ENCODE assay signal across 30 mouse cellular contexts in genomic region chr11:116250898-116251297, GRCm38 (mm10). TPM values are rescaled to one million over a fixed set of nuclear protein-coding genes. Genes with fewer than 3 reads are reported as not detected.
"Had no signal": no experiment of that assay in that cellular context is flagged by ENCODE, and none has a peak within 500 bp of the region (broad histone marks: within the 10 kb centered on the region; RNA-seq: fewer than 3 reads in every experiment).

No protein-coding gene starts in this region.

- H3K27ac ChIP-seq: heart, adult 2 months; heart, embryonic 10.5 days; hindbrain, embryonic 13.5 days; hindbrain, embryonic 15.5 days; hindbrain, postnatal 0 days; kidney, postnatal 0 days; layer of hippocampus, adult 2 months; left cerebral cortex, adult 2 months; limb, embryonic 10.5 days; limb, embryonic 12.5 days; liver, embryonic 13.5 days had no signal

- H3K4me2 ChIP-seq: heart, embryonic 13.5 days; heart, embryonic 15.5 days; hindbrain, embryonic 13.5 days; hindbrain, embryonic 15.5 days; limb, embryonic 12.5 days; liver, embryonic 11.5 days; liver, embryonic 13.5 days had no signal

- H3K9me3 ChIP-seq: heart, embryonic 10.5 days; heart, embryonic 13.5 days; heart, embryonic 15.5 days; hindbrain, embryonic 13.5 days; hindbrain, embryonic 15.5 days; limb, embryonic 10.5 days; limb, embryonic 12.5 days; liver, embryonic 13.5 days had no signal

- H3K4me1 ChIP-seq: heart, embryonic 10.5 days; hindbrain, embryonic 13.5 days; hindbrain, embryonic 15.5 days; limb, embryonic 12.5 days had no signal

- ATAC-seq: forebrain, postnatal 0 days; hindbrain, postnatal 0 days had no signal

- H3K4me3 ChIP-seq: heart, adult 2 months; heart, embryonic 10.5 days; heart, embryonic 13.5 days; heart, embryonic 15.5 days; hindbrain, embryonic 13.5 days; hindbrain, embryonic 15.5 days; layer of hippocampus, adult 2 months; left cerebral cortex, adult 2 months; limb, embryonic 10.5 days; limb, embryonic 12.5 days; liver, embryonic 13.5 days had no signal

- H3K9ac ChIP-seq: forebrain, postnatal 0 days; heart, embryonic 13.5 days; heart, embryonic 15.5 days; hindbrain, embryonic 13.5 days; hindbrain, embryonic 15.5 days; limb, embryonic 12.5 days; liver, embryonic 13.5 days had no signal

- DNase-seq: forebrain, postnatal 0 days; gastrocnemius, postnatal 14 days; gastrocnemius, postnatal 36 days; heart, adult 11 months; heart, adult 2 months; heart, postnatal 10 days; heart, postnatal 36 days; kidney, adult 11 months; kidney, adult 8-10 months; kidney, postnatal 14 days; kidney, postnatal 36 days; liver; liver, embryonic 13.5 days had no signal

- H3K27me3 ChIP-seq: heart, embryonic 13.5 days; heart, embryonic 15.5 days; hindbrain, embryonic 13.5 days; hindbrain, embryonic 15.5 days; limb, embryonic 12.5 days; liver, embryonic 13.5 days had no signal

RNA-seq across cellular contexts. Expression of gene Galr2, which starts 29.8 kb away (rescaled TPM):
- total RNA-seq: forebrain, postnatal 0 days; heart, adult 2 months; heart, postnatal 10 days; heart, postnatal 36 days; hematopoietic stem cell, adult 5-6 weeks; hindbrain, postnatal 0 days; layer of hippocampus, adult 2 months; layer of hippocampus, postnatal 10 days; layer of hippocampus, postnatal 25 days; left cerebral cortex, adult 2 months; left cerebral cortex, postnatal 36 days had no signal
- polyA plus RNA-seq: heart, embryonic 13.5 days; kidney, embryonic 14.5 days; limb, embryonic 12.5 days; liver, embryonic 13.5 days had no signal
